Mouse (Mus musculus): ENCODE results near the gene Cuedc1.
A peak's percentile ranks its signal among the peaks of the same experiment; 100 is the strongest.

Cuedc1 gene

GRCm38 (mm10) chr11:88168611-88169010, 70.8 kb downstream of the Cuedc1 start:
- no peaks in the 10 kb centered on the region for H3K36me3 ChIP-seq (ENCODE audit: insufficient read depth, low read length)
- H3K9me3 ChIP-seq (ENCODE audit: low read length) = no peaks in the 10 kb centered on the region
- no peak overlapping the region for H3K4me3 ChIP-seq (replicated peaks; ENCODE audit: low read length)
- peaks cover 71% of the 10 kb centered on the region for H3K4me1 ChIP-seq (replicated peaks; ENCODE audit: low read depth, low read length)
- no peak for TF ChIP-seq POU5F1 (IDR thresholded peaks at IDR 0.05; ENCODE audit: borderline replicate concordance, low read length)
- no peak for TF ChIP-seq NANOG (IDR thresholded peaks at IDR 0.05; ENCODE audit: borderline replicate concordance, low read length)
- no peak for TF ChIP-seq CTCF (conservative IDR thresholded peaks at IDR 0.05; ENCODE audit: low read length)
- peaks cover 35% of the 10 kb centered on the region for H3K27me3 ChIP-seq (ENCODE audit: insufficient read depth, low read length)

GRCm38 (mm10) chr11:88169531-88170040, 71.7 kb downstream of the Cuedc1 start:
- H3K4me1 ChIP-seq (replicated peaks; ENCODE audit: low read depth, low read length) = peaks cover 74% of the 10 kb centered on the region
- H3K9me3 ChIP-seq (ENCODE audit: low read length) = no peaks in the 10 kb centered on the region
- H3K27me3 ChIP-seq (ENCODE audit: insufficient read depth, low read length) = peaks cover 35% of the 10 kb centered on the region
- no peaks in the 10 kb centered on the region for H3K36me3 ChIP-seq (ENCODE audit: insufficient read depth, low read length)
- TF ChIP-seq POU5F1 (IDR thresholded peaks at IDR 0.05; ENCODE audit: borderline replicate concordance, low read length) (no peak), CTCF (conservative IDR thresholded peaks at IDR 0.05; ENCODE audit: low read length) (no peak), NANOG (IDR thresholded peaks at IDR 0.05; ENCODE audit: borderline replicate concordance, low read length) (no peak)
- H3K4me3 ChIP-seq (replicated peaks; ENCODE audit: low read length) = peak overlapping the region; percentile 73

- Histone ChIP-seq H3K27me3 (ENCODE audit: insufficient read depth, low read length) (peaks cover 35% of the 10 kb centered on the region), H3K36me3 (ENCODE audit: insufficient read depth, low read length) (no peaks in the 10 kb centered on the region), H3K4me3 (replicated peaks; ENCODE audit: low read length) (no peak overlapping the region), H3K9me3 (ENCODE audit: low read length) (no peaks in the 10 kb centered on the region), H3K4me1 (replicated peaks; ENCODE audit: low read depth, low read length) (peaks cover 65% of the 10 kb centered on the region)
- TF ChIP-seq CTCF (conservative IDR thresholded peaks at IDR 0.05; ENCODE audit: low read length) = no peak
- TF ChIP-seq NANOG (IDR thresholded peaks at IDR 0.05; ENCODE audit: borderline replicate concordance, low read length) = 0 out of 2 replicates have a peak, but pooled peaks have one; percentile 5
These were observed 72.7 kb downstream of the Cuedc1 start for GRCm38 (mm10) chr11:88170606-88171005.

- Histone ChIP-seq H3K9me3 (ENCODE audit: low read length) (no peaks in the 10 kb centered on the region), H3K4me3 (replicated peaks; ENCODE audit: low read length) (peak overlapping the region; percentile 46), H3K27me3 (ENCODE audit: insufficient read depth, low read length) (peaks cover 29% of the 10 kb centered on the region), H3K36me3 (ENCODE audit: insufficient read depth, low read length) (no peaks in the 10 kb centered on the region), H3K4me1 (replicated peaks; ENCODE audit: low read depth, low read length) (peaks cover 59% of the 10 kb centered on the region)
- TF ChIP-seq POU5F1 (IDR thresholded peaks at IDR 0.05; ENCODE audit: borderline replicate concordance, low read length) (no peak), CTCF (conservative IDR thresholded peaks at IDR 0.05; ENCODE audit: low read length) (no peak), NANOG (IDR thresholded peaks at IDR 0.05; ENCODE audit: borderline replicate concordance, low read length) (no peak)
These were observed 74.1 kb downstream of the Cuedc1 start for GRCm38 (mm10) chr11:88171876-88172442.

- H3K27me3 ChIP-seq (ENCODE audit: insufficient read depth, low read length) = peaks cover 36% of the 10 kb centered on the region
- TF ChIP-seq CTCF (conservative IDR thresholded peaks at IDR 0.05; ENCODE audit: low read length) (no peak), NANOG (IDR thresholded peaks at IDR 0.05; ENCODE audit: borderline replicate concordance, low read length) (no peak), POU5F1 (IDR thresholded peaks at IDR 0.05; ENCODE audit: borderline replicate concordance, low read length) (no peak)
- peak overlapping the region; percentile 58 for H3K4me3 ChIP-seq (replicated peaks; ENCODE audit: low read length)
These were observed 74.9 kb downstream of the Cuedc1 start for GRCm38 (mm10) chr11:88172601-88173325.

GRCm38 (mm10) chr11:88173386-88174025, 75.6 kb downstream of the Cuedc1 start:
- Histone ChIP-seq H3K27me3 (ENCODE audit: insufficient read depth, low read length) (peaks cover 35% of the 10 kb centered on the region), H3K4me1 (replicated peaks; ENCODE audit: low read depth, low read length) (peaks cover 72% of the 10 kb centered on the region), H3K4me3 (replicated peaks; ENCODE audit: low read length) (peak overlapping the region; percentile 58), H3K9me3 (ENCODE audit: low read length) (no peaks in the 10 kb centered on the region), H3K36me3 (ENCODE audit: insufficient read depth, low read length) (no peaks in the 10 kb centered on the region)
- TF ChIP-seq POU5F1 (IDR thresholded peaks at IDR 0.05; ENCODE audit: borderline replicate concordance, low read length) (no peak), NANOG (IDR thresholded peaks at IDR 0.05; ENCODE audit: borderline replicate concordance, low read length) (no peak), CTCF (conservative IDR thresholded peaks at IDR 0.05; ENCODE audit: low read length) (no peak)

More at GRCm38 (mm10) chr11:88172601-88173325, 74.9 kb downstream of the Cuedc1 start:
- Histone ChIP-seq H3K36me3 (ENCODE audit: insufficient read depth, low read length) (no peaks in the 10 kb centered on the region), H3K9me3 (ENCODE audit: low read length) (no peaks in the 10 kb centered on the region), H3K4me1 (replicated peaks; ENCODE audit: low read depth, low read length) (peaks cover 67% of the 10 kb centered on the region)

GRCm38 (mm10) chr11:88180467-88180958, 82.7 kb downstream of the Cuedc1 start:
- no peak for TF ChIP-seq CTCF (conservative IDR thresholded peaks at IDR 0.05; ENCODE audit: low read length)
- TF ChIP-seq POU5F1 (IDR thresholded peaks at IDR 0.05; ENCODE audit: borderline replicate concordance, low read length) = no peak
- no peak for TF ChIP-seq NANOG (IDR thresholded peaks at IDR 0.05; ENCODE audit: borderline replicate concordance, low read length)
- peaks cover 37% of the 10 kb centered on the region for H3K27me3 ChIP-seq (ENCODE audit: insufficient read depth, low read length)
- no peaks in the 10 kb centered on the region for H3K9me3 ChIP-seq (ENCODE audit: low read length)
- H3K4me1 ChIP-seq (replicated peaks; ENCODE audit: low read depth, low read length) = peaks cover 65% of the 10 kb centered on the region
- peak overlapping the region; percentile 46 for H3K4me3 ChIP-seq (replicated peaks; ENCODE audit: low read length)
- H3K36me3 ChIP-seq (ENCODE audit: insufficient read depth, low read length) = peaks cover 4% of the 10 kb centered on the region; the same call in 1 of the 2 replicates

Data from E14TG2a.4 (cell line).